Mouse (Mus musculus) gastrocnemius, adult 2 months (tissue): ENCODE measurements at regions not wholly inside any gene's neighbourhood (a gene's known extent, or its start where the extent isn't known, plus 50 kb on each side); places are given as distances from the start of the nearest gene placed in this dataset.

Experiments used
- DNase-seq: peaks from one replicate; pipeline ENCODE4 v3.0.0; 2022
- H3K27ac ChIP-seq: fragments of 200-600 bp; 2 replicates; pipeline ENCODE4 v1.8.1; 2022; ENCODE audit warnings: mild to moderate bottlenecking
- H3K4me3 ChIP-seq: fragments of 200-600 bp; 2 replicates; pipeline ENCODE4 v1.8.1; 2022; ENCODE audit warnings: mild to moderate bottlenecking, moderate library complexity
- CTCF ChIP-seq: fragments of 200-600 bp; IDR thresholded peaks from 2 replicates; pipeline ENCODE4 v1.8.1; 2022; ENCODE audit warnings: antibody characterized with exemption, mild to moderate bottlenecking, moderate library complexity
- intact Hi-C: fragments of 180-260 bp; cut with DNase I; formaldehyde crosslinking; loops from one replicate; pipeline ENCODE4 v1.15.1; 2025

- H3K27ac ChIP-seq: no peak overlapping the region
- intact Hi-C loops: no loop called here
- DNase-seq: no peak
- no peak overlapping the region for H3K4me3 ChIP-seq
- no peak for TF ChIP-seq CTCF
Observed at GRCm38 (mm10) chr13:84625927-84626326, 403.8 kb downstream of the Tmem161b start.

DNA sequence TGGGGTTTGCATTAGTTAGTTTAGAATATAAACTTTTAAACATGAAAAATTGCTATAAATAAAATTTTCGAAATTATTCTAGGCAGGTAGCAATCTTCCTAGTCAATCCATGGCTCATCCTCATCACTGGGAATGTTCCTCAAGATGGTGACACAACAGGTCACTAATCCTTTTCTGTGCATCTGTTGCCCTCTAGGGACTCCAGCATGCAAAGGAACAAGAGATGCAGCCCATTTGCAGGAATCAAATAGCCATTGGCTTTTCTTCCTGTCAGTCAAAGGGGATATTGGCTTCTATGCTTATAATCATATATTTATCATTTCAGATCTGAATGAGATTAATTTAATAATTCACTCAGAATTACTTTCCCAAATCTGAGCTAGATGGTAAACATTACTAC is 404.3 kb downstream of the Tmem161b start:
- TF ChIP-seq CTCF: no peak
- no peak overlapping the region for H3K4me3 ChIP-seq
- no peak for DNase-seq
- intact Hi-C loops: no loop called here
- no peak overlapping the region for H3K27ac ChIP-seq

DNA sequence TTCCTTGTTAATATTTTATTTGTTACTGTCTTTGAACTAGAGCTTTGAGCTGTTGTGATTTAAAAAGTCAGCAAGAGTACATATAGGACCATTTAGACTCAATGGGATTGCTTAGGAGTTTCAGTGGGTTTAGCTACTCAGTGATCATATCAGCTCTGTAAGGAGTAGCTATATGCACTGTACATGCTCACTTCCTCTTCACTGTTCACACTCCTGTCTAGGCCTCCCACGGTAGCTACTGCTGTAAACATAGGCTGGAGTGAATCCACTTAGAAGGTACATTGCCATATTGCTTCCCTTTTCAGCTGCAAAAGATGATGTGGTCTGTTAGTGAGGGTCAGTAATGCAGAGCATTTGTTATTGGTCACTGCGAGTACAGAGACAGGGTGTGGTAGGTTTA is 408.6 kb downstream of the Tmem161b start:
- no peak for DNase-seq
- TF ChIP-seq CTCF: no peak
- intact Hi-C loops: no loop called here
- Histone ChIP-seq H3K4me3 (no peak overlapping the region), H3K27ac (no peak overlapping the region)

GRCm38 (mm10) chr13:84632493-84632892 is 410.4 kb downstream of the Tmem161b start:
- no peak for TF ChIP-seq CTCF
- Histone ChIP-seq H3K4me3 (no peak overlapping the region), H3K27ac (no peak overlapping the region)
- intact Hi-C loops: no loop called here
- no peak for DNase-seq

- TF ChIP-seq CTCF: no peak
Observed at GRCm38 (mm10) chr13:84636831-84637230, 414.7 kb downstream of the Tmem161b start.

DNA sequence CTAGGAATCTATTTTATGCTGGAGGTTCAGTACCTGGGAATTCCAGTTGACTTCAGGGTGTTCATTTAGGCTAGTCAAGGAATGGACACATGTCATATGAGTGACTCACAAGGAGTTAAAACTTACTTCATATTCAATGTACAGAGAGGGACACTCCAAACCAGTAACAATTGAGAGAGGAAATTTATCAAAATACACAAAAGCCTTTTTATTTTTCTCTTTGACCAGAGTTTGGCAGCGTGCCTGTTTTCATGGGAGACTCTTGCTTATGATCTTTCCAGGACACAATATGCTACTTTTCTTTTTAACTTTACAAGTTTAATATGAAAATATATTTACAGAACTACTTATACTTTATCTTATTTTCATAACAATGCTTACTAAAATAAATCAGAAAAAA is 415.5 kb downstream of the Tmem161b start:
- no peak overlapping the region for H3K27ac ChIP-seq
- no peak for DNase-seq
- no peak for TF ChIP-seq CTCF
- H3K4me3 ChIP-seq: no peak overlapping the region
- intact Hi-C loops: no loop called here

More at GRCm38 (mm10) chr13:84636831-84637230, 414.7 kb downstream of the Tmem161b start:
- intact Hi-C loops: no loop called here
- DNase-seq: no peak
- Histone ChIP-seq H3K27ac (no peak overlapping the region), H3K4me3 (no peak overlapping the region)

- intact Hi-C loops: no loop called here
- TF ChIP-seq CTCF: no peak
Observed at GRCm38 (mm10) chr13:84638401-84638934, 416.4 kb downstream of the Tmem161b start.

GRCm38 (mm10) chr13:84639087-84640022 is 417.3 kb downstream of the Tmem161b start:
- TF ChIP-seq CTCF: no peak
- DNase-seq: no peak
- H3K27ac ChIP-seq: no peak overlapping the region

More at GRCm38 (mm10) chr13:84638401-84638934, 416.4 kb downstream of the Tmem161b start:
- no peak for DNase-seq
- H3K27ac ChIP-seq: no peak overlapping the region
- H3K4me3 ChIP-seq: no peak overlapping the region

DNA sequence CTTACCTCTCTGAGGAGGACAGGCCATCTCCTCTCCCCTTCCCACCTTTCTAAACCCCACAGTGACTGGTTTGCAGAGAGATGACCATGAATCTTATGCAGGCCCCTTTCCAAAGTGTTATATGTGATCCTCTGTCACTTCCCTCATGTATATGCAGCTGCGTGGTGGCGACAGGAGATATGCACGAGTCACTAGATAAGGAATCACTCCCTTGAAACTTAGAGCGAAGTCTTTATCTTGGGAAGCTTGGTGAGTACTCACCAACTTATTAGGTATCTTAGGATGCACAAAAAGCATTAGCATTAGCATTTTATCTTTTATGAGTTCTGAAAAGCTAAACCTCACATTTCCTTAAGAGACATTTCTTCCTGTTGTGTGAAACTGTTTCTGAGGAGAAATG is 421.9 kb downstream of the Tmem161b start:
- intact Hi-C loops: no loop called here
- Histone ChIP-seq H3K4me3 (no peak overlapping the region), H3K27ac (no peak overlapping the region)
- no peak for TF ChIP-seq CTCF
- DNase-seq: no peak

More at GRCm38 (mm10) chr13:84639087-84640022, 417.3 kb downstream of the Tmem161b start:
- intact Hi-C loops: no loop called here
- H3K4me3 ChIP-seq: no peak overlapping the region

- intact Hi-C loops: no loop called here
- H3K4me3 ChIP-seq: no peak overlapping the region
- no peak overlapping the region for H3K27ac ChIP-seq
- TF ChIP-seq CTCF: no peak
- DNase-seq: no peak
Observed at GRCm38 (mm10) chr13:84646899-84647298, 424.8 kb downstream of the Tmem161b start.

DNA sequence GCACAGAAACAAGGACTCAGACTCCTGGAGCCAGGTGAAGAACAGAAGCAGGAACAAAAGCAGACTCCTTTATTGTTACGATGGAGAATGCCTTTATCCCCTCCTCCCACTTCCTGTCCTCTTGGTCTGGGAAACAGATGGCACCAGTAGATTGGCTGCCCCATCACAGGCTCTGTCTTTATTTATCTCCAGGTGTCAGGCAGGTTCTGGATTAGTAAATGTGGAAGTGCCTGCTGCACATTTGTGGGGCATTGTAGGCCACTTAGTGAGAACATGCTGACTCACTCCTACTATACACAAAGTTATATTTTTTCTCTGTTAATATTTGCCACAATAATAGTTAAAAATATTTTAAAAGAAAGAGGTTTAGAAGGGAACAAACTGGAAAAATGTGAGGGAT is 426.0 kb downstream of the Tmem161b start:
- no peak for TF ChIP-seq CTCF
- DNase-seq: no peak
- intact Hi-C loops: no loop called here
- Histone ChIP-seq H3K4me3 (no peak overlapping the region), H3K27ac (no peak overlapping the region)

GRCm38 (mm10) chr13:84663967-84664366 is 441.9 kb downstream of the Tmem161b start:
- DNase-seq: no peak
- no peak for TF ChIP-seq CTCF
- Histone ChIP-seq H3K27ac (no peak overlapping the region), H3K4me3 (no peak overlapping the region)
- intact Hi-C loops: no loop called here

DNA sequence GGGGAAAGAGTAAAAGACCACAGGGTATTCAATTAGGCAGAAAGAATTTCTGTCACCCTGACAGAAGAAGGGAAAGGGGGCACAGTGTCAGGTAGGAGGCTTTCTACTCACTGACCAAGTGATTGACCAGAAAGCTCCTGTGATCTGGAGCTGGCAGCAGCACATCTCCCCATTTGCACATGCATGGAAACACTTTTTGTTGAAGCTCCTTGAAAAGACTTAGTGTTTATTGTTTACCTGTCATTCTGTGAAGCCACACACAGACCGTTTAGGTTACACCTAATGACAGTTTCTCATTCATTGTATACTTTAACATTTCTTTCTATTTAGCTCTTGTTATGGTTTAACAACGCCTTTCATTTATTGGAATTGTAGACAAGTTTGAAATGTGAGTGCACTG is 458.9 kb downstream of the Tmem161b start:
- intact Hi-C loops: no loop called here
- TF ChIP-seq CTCF: no peak
- DNase-seq: no peak

More for the DNA sequence above, 458.9 kb downstream of the Tmem161b start:
- Histone ChIP-seq H3K4me3 (no peak overlapping the region), H3K27ac (no peak overlapping the region)
